Mouse (Mus musculus): Measurements from ENCODE around the gene Kif21b. TPM values are rescaled to one million over a fixed set of nuclear protein-coding genes. Genes with fewer than 3 reads are reported as not detected.

Gene Kif21b
- 13.7 and 21.6 TPM in 2 replicates for total RNA-seq (2014; fragmentation: Nextera tagmentation)
- 4.0 and 5.7 TPM in 2 replicates for total RNA-seq (2017)

DNA sequence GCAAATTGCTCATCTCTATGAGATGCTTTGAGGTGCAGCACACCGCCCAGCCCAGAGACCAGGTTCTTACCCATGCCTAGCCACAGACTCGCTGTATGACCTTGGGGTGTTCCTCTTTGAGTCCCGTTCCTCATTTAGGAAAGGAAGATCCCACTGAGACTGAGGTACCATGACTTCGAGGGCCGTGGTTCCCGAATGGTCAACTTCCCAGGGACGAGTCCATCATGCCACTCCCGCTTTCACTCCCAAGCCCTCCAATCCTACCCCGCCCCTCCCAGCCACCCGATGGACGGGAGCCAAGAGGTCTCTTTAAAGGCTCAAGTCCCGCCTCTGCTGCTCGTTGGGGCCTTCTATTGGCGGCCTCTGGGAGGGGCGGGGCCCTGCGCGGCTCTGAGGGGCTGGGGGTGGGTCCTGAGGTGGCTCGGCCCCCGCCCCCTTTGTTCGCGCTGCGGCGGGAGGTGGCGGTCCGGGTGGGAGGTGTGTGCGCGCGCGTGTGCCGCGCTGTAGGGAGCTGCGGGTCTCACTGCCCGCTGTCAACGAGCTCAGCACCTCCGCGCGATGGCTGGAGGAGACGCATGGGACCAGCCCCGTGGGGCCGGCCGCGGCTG, at the start of gene Kif21b:
Gene Kif21b (plus strand): TSS at position 439 of the 608 bp plus-strand sequence.
- ATAC-seq (replicated peaks; ENCODE audit: low FRiP score, low TSS enrichment, poor library complexity, severe bottlenecking) = peak; percentile 79

GRCm38 (mm10) chr1:136085988-136086685, 45.1 kb upstream of the Kif21b start:
- ATAC-seq (replicated peaks; ENCODE audit: low FRiP score, low TSS enrichment, poor library complexity, severe bottlenecking) = no peak; the same call in 1 of the 2 replicates

- no peak for ATAC-seq (replicated peaks; ENCODE audit: low FRiP score, low TSS enrichment, poor library complexity, severe bottlenecking)
Observed at GRCm38 (mm10) chr1:136089368-136090165, 41.6 kb upstream of the Kif21b start.

DNA sequence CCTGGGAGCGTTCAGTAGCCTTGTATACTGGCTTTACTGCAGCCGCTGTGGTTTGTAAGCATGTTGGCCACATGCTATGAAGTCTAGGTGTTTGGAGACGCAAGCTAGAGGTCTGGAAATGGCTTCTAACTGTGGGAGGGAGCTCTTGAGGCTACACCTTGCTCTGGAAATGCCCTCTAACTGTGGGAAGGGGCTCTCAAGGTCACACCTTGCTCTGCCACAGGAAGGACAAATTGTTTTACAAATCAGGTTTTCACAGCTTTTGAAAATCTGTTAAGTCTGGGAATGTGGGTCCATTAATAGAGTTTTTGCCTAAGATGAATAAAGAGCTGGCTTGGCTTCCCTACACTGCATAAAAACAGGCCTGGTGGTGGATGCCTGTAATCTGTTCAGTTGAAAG, 37.5 kb upstream of the Kif21b start:
- no peak for ATAC-seq (replicated peaks; ENCODE audit: low FRiP score, low TSS enrichment, poor library complexity, severe bottlenecking)

DNA sequence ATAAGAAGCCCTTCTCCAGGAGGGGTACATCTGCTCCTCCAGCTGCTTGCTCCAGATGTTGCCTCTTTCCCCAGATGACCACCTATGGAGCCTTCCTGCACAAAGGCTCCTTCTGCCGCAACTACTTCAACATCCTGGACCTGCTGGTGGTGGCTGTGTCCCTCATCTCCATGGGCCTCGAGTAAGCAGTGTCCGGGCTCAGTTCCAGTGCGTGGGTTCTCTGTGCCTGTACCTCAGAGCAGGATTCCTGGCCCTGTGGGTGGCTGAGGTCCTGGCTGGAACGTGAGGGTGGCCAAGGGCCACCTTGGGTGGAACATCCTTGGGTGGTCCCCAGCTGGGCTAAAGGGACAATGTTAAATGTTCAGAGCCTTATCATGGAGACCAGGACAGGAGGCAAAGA, 36.4 kb upstream of the Kif21b start:
- no peak for ATAC-seq (replicated peaks; ENCODE audit: low FRiP score, low TSS enrichment, poor library complexity, severe bottlenecking)

- ATAC-seq (replicated peaks; ENCODE audit: low FRiP score, low TSS enrichment, poor library complexity, severe bottlenecking) = no peak
Observed at GRCm38 (mm10) chr1:136102094-136102493, 29.1 kb upstream of the Kif21b start.

DNA sequence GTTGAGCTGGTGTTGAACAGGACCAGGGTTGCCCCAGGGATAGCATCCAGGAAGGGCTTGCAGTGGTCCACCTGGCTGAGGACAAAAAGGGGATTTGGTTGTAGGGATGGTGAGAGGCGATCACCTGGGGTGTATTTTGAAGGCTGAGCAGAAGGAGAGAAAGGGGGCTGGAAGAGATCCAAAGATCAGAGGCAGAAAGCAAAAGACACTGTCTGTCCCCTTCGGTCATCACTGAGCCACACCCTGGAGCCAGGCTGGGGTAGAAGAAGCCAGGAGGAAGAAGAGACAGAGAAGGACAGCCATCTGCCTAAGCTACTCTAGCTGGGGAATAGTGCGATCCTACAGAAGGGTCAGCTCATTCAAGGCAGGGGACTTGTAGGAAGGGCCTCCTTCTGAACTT, 28.6 kb upstream of the Kif21b start:
- ATAC-seq (replicated peaks; ENCODE audit: low FRiP score, low TSS enrichment, poor library complexity, severe bottlenecking) = no peak

DNA sequence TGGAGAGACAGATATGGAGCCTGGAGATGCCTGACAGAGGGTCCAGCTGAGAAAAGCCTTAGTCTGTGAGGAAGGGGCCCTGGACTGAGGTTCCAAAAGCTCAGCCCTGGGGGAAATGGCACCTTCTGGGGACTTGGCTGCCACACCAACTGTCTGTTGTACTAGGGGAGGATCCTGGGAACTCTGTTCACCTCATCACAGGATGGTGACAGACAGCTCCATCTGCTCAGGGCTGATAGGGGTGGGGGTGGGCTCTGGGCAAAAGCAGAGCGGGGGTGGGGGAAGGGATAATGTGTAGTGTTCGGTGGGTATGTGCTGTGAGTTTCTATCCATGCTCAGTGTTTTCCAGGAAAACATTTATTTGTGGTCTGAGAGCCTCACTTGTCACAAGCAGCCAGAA, 28.2 kb upstream of the Kif21b start:
- ATAC-seq (replicated peaks; ENCODE audit: low FRiP score, low TSS enrichment, poor library complexity, severe bottlenecking) = no peak

DNA sequence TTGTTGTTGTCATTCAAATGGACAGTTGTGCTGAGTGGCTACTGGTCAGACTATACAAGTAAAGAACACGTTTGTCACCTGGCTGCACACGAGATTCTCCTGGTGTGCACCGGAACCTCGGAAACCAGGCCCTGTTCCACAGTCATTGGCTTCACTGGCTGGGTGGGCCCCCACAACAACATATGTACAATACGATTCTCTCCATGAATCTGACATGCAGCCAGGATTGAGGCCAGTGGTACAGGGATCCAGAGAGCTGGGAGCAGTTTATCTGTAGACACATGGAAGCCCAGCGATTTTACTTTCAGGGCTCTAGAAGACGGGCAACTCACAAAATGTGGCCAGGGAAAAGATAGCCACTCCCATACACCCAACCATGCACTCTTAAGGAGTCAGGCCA, 27.5 kb upstream of the Kif21b start:
- no peak for ATAC-seq (replicated peaks; ENCODE audit: low FRiP score, low TSS enrichment, poor library complexity, severe bottlenecking)

- no peak for ATAC-seq (replicated peaks; ENCODE audit: low FRiP score, low TSS enrichment, poor library complexity, severe bottlenecking)
Observed at GRCm38 (mm10) chr1:136104741-136105140, 26.4 kb upstream of the Kif21b start.

DNA sequence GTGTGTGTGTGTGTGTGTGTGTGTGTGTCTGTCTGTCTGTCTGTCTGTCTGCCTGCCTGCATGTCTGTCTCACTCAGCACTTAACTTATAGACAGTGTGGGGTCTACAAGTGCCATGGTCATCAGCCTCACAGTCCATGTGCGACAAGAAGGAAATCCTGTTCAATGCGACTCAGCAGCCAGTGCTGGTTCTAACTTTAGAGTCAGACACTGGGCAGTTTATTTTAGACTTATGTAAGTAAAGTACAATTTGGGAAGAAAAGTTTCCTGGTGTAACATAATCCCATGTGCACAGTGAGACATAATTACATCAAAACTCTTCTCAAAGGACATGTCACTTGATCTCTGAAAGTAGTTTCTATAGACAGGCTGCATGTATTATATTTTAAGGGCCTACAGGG, 21.7 kb upstream of the Kif21b start:
- no peak for ATAC-seq (replicated peaks; ENCODE audit: low FRiP score, low TSS enrichment, poor library complexity, severe bottlenecking)

GRCm38 (mm10) chr1:136116183-136116582, 15.0 kb upstream of the Kif21b start:
- peak; percentile 54; the same call in 1 of the 2 replicates for ATAC-seq (replicated peaks; ENCODE audit: low FRiP score, low TSS enrichment, poor library complexity, severe bottlenecking)

DNA sequence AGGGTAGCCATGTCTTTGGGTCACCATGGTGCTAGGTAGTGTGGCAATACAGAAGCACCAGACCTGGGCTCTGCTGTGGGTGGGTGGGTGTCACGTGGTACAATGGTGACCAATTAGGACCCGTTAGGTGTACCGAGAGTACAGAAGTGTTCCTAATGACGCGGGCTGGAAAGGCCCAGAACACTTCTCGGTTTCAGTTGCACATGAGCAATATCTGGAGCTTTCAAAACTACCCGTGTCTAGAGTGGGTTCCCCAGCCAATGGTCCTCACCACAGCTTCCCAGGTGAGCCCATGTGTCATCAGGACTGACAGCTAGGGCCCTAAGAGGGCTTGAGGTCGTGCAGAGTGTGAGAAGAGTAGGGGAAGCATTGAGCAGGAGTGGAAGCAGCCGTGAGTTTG, 14.1 kb upstream of the Kif21b start:
- ATAC-seq (replicated peaks; ENCODE audit: low FRiP score, low TSS enrichment, poor library complexity, severe bottlenecking) = no peak

GRCm38 (mm10) chr1:136118875-136119274, 12.3 kb upstream of the Kif21b start:
- ATAC-seq (replicated peaks; ENCODE audit: low FRiP score, low TSS enrichment, poor library complexity, severe bottlenecking) = 0 out of 2 replicates have a peak, but pooled peaks have one; percentile 29

DNA sequence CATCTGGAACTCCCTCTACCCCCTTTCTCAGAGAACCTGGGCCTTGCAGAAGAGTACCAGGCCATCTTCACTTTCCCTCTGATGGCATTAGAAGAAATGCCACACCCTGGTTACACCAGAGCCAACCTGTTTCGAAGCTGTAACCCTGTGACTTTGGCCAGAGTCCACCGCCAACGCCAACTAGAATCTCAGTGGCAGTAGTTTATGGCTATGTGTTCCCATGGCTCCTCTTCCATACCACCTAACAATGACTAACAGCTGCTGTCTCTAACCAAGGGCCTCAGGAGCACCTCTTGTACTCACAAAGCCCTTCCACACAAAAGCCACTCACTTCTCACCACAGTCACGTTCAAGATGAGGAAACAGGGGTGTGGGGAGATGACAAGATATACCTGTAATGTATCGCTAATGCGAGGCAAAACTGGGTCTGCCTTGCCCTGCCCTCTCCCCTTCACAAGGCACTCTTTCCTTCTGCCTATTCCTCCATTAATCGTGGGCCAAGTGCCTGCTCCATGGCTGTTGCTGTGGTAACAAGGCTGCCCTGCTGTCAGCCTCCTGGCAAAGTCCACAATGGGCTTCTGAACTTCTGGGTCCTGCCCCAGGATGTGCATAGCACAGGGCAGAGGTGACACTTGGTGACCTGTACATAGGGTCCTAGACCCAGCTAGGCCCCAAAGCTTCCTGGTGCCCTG, 11.5 kb upstream of the Kif21b start:
- ATAC-seq (replicated peaks; ENCODE audit: low FRiP score, low TSS enrichment, poor library complexity, severe bottlenecking) = no peak

- ATAC-seq (replicated peaks; ENCODE audit: low FRiP score, low TSS enrichment, poor library complexity, severe bottlenecking) = no peak
Observed at GRCm38 (mm10) chr1:136120263-136120603, 11.0 kb upstream of the Kif21b start.

GRCm38 (mm10) chr1:136120785-136121184, 10.4 kb upstream of the Kif21b start:
- peak; percentile 58; the same call in 1 of the 2 replicates for ATAC-seq (replicated peaks; ENCODE audit: low FRiP score, low TSS enrichment, poor library complexity, severe bottlenecking)

DNA sequence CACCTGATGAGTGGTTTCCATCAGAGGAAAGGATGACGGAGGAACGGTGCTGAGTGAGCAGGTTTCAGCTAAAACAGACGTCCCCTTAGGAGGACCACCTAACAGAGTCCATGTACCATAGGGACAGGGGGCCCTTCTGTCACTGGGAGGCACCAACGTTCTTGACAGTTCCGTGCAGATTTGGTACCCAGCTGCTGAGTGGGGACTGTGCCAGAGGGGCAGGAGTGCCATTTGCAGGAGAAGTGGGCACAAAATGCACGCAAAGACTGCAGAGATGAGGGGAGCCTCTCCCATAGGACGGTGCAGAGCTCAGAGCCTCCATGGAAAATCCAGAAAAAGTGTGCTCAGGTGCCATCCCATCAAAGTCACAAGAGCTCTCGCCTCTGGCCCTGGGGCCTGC, 9.2 kb upstream of the Kif21b start:
- no peak for ATAC-seq (replicated peaks; ENCODE audit: low FRiP score, low TSS enrichment, poor library complexity, severe bottlenecking)

GRCm38 (mm10) chr1:136126159-136126765, 4.9 kb upstream of the Kif21b start:
- no peak for ATAC-seq (replicated peaks; ENCODE audit: low FRiP score, low TSS enrichment, poor library complexity, severe bottlenecking)

Data from megakaryocyte-erythroid progenitor cell, adult 5-6 weeks (primary cell).